Mouse (Mus musculus) erythroblast, embryonic 14.5 days (primary cell): Measurements from ENCODE around the gene Plekha6.

Experiments used
- GATA1 ChIP-seq: IDR thresholded peaks from 2 replicates; pipeline ENCODE4 v1.6.1; 2012; ENCODE audit warnings: low read length, inconsistent platforms, mixed read lengths
- TAL1 ChIP-seq: IDR thresholded peaks from 3 replicates; pipeline ENCODE4 v1.6.1; 2012; ENCODE audit warnings: low read length, inconsistent platforms, mixed read lengths

DNA sequence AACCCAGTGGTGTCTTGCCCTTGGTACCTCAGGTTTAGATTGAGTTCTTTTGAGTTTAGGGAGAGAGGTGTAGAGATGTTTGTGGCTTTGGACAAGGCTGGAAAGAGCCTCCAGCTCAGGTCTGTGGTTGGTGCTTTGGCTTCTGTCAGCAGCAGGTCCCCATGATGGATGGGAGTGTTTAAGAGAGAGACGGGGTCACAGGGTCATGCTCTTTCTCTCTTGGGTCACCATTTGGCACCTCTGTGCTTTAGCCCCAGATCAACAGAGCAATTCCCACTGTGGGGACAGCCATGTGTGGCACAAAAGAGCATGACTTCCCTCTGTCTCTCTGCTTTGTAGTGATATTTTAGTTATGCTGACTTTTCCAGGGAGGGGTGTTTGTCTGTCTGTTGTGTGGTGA, 55.1 kb downstream of the Plekha6 start:
- TF ChIP-seq GATA1 (no peak), TAL1 (no peak)
